Mouse (Mus musculus) liver, adult 2 months (tissue): ENCODE measurements at regions not wholly inside any gene's neighbourhood (a gene's known extent, or its start where the extent isn't known, plus 50 kb on each side); places are given as distances from the start of the nearest gene placed in this dataset.
A peak's percentile ranks its signal among the peaks of the same experiment; 100 is the strongest.

Source experiments
- CTCF ChIP-seq: fragments of 200-500 bp; IDR thresholded peaks from 2 replicates; pipeline ENCODE4 v1.5.1; 2011; ENCODE audit warnings: low read depth, low read length, control low read depth
- POLR2A ChIP-seq: fragments of 200-500 bp; IDR thresholded peaks from 2 replicates; pipeline ENCODE4 v1.6.1; 2011; ENCODE audit warnings: low read length, control low read depth; ENCODE audit not compliant: insufficient read depth; ENCODE audit errors: extremely low read depth

DNA sequence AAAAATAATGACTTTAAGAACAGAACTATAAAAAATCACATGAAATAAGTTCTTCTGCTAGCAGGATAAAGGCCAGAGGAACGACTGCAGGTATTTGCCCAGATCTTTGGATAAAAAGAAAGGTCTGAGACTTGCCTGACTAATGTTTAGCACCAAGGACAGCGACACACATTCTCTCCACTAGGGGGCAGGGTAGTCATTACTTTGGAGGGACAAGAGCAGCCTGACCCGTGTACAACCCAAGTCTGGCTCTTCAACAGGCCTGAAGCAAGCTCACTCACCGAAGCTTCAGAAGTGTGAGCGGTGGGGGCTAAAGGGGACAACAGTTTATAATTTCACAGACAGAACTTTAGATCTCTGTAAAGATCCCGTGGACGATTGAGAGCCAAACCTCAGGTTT lies 98.4 kb upstream of the Gm10234 start:
- no peak for TF ChIP-seq POLR2A
- TF ChIP-seq CTCF: peak; percentile 79
